Mouse (Mus musculus) embryonic facial prominence, embryonic 15.5 days (tissue): ENCODE data around the gene Pde1b. TPM values are rescaled to one million over a fixed set of nuclear protein-coding genes. Genes with fewer than 3 reads are reported as not detected.
A peak's percentile ranks its signal among the peaks of the same experiment; 100 is the strongest.

Experiments
- ATAC-seq: fragments of 200-750 bp; cut with Nextera tagmentation; 2 replicates; pipeline ENCODE4 v1.8.0; 2017; ENCODE audit warnings: low read depth, moderate TSS enrichment; ENCODE audit not compliant: insufficient number of reproducible peaks, low FRiP score, low TSS enrichment
- H3K27ac ChIP-seq: fragments of 300-500 bp; sonication (generic); replicated peaks from 2 replicates; pipeline ENCODE4 v1.5.1; 2015; ENCODE audit warnings: mild to moderate bottlenecking, inconsistent platforms
- H3K27me3 ChIP-seq: fragments of 300-500 bp; sonication (generic); 2 replicates; pipeline ENCODE4 v1.6.1; 2015; ENCODE audit warnings: inconsistent platforms
- H3K36me3 ChIP-seq: fragments of 300-500 bp; sonication (generic); 2 replicates; pipeline ENCODE4 v1.6.1; 2015; ENCODE audit warnings: mild to moderate bottlenecking, inconsistent platforms
- H3K4me1 ChIP-seq: fragments of 300-500 bp; sonication (generic); 2 replicates; pipeline ENCODE4 v1.6.1; 2015; ENCODE audit warnings: inconsistent platforms
- H3K4me2 ChIP-seq: fragments of 300-500 bp; sonication (generic); replicated peaks from 2 replicates; pipeline ENCODE4 v1.6.1; 2015; ENCODE audit warnings: mild to moderate bottlenecking, inconsistent platforms
- H3K4me3 ChIP-seq: fragments of 300-500 bp; sonication (generic); replicated peaks from 2 replicates; pipeline ENCODE4 v1.5.1; 2015; ENCODE audit warnings: mild to moderate bottlenecking, inconsistent platforms
- H3K9ac ChIP-seq: fragments of 300-500 bp; sonication (generic); 2 replicates; pipeline ENCODE4 v1.6.1; 2015; ENCODE audit warnings: inconsistent platforms
- H3K9me3 ChIP-seq: fragments of 300-500 bp; sonication (generic); replicated peaks from 2 replicates; pipeline ENCODE4 v1.6.1; 2016; ENCODE audit warnings: inconsistent platforms
- WGBS: fragments of 180-500 bp; shearing (Covaris S2); methylation state at CpG from one replicate; pipeline ENCODE4 v1.1.7; 2015; 5-methylcytosine and 5-hydroxymethylcytosine counted together
- polyA plus RNA-seq: library from polyadenylated mRNA; unstranded; fragments of >200 nt; fragmentation: Nextera tagmentation; extraction: Ambion mirVana; gene quantifications from 2 replicates; pipeline ENCODE4 v1.2.1, GENCODE M21; 2015

The Pde1b gene
- 7.1 TPM in 2 replicates for polyA plus RNA-seq

- ATAC-seq = peak; percentile 87
- Histone ChIP-seq H3K9me3 (no peaks in the 10 kb centered on the region), H3K36me3 (no peaks in the 10 kb centered on the region), H3K4me1 (peaks cover 24% of the 10 kb centered on the region; the same call in 1 of the 2 replicates), H3K4me2 (peak within 1 kb of the TSS; percentile 96), H3K9ac (peak within 1 kb of the TSS; percentile 44), H3K27me3 (peaks cover 22% of the 10 kb centered on the region), H3K4me3 (peak within 1 kb of the TSS; percentile 57), H3K27ac (0 out of 2 replicates have a peak within 1 kb of the TSS, but pooled peaks have one; percentile 22)
- WGBS = under 1% methylated on average over 47 of the region's 63 CpGs
Observed at GRCm38 (mm10) chr15:103502435-103503250, at the start of gene Pde1b. TSS of gene Pde1b (plus strand) at chr15:103503034.

- ATAC-seq = no peak
- H3K27me3 ChIP-seq = no peaks in the 10 kb centered on the region
- H3K27ac ChIP-seq = no peak within 1 kb of the TSS
- no peaks in the 10 kb centered on the region for H3K4me1 ChIP-seq
- no peaks in the 10 kb centered on the region for H3K9me3 ChIP-seq
- WGBS = 86% methylated on average over 13 of the region's 13 CpGs
- no peaks in the 10 kb centered on the region for H3K36me3 ChIP-seq
- H3K4me3 ChIP-seq = no peak within 1 kb of the TSS
- H3K4me2 ChIP-seq = no peak within 1 kb of the TSS
- no peak within 1 kb of the TSS for H3K9ac ChIP-seq
Observed at GRCm38 (mm10) chr15:103453551-103454218, 49.1 kb upstream of the Pde1b start, which contains the start of gene Nckap1l. TSS of gene Nckap1l (plus strand) at chr15:103453794.

- H3K9me3 ChIP-seq = no peaks in the 10 kb centered on the region
- WGBS = 76% methylated on average over 6 of the region's 6 CpGs
- no peak overlapping the region for H3K4me3 ChIP-seq
- H3K27ac ChIP-seq = no peak overlapping the region
- ATAC-seq = no peak
- H3K36me3 ChIP-seq = no peaks in the 10 kb centered on the region
- H3K4me2 ChIP-seq = no peak overlapping the region
- no peaks in the 10 kb centered on the region for H3K27me3 ChIP-seq
- H3K4me1 ChIP-seq = no peaks in the 10 kb centered on the region
- H3K9ac ChIP-seq = no peak overlapping the region
Observed at GRCm38 (mm10) chr15:103454449-103454848, 48.4 kb upstream of the Pde1b start.

- Histone ChIP-seq H3K4me2 (no peak overlapping the region), H3K4me1 (no peaks in the 10 kb centered on the region), H3K9ac (no peak overlapping the region), H3K4me3 (no peak overlapping the region), H3K27me3 (no peaks in the 10 kb centered on the region), H3K36me3 (no peaks in the 10 kb centered on the region), H3K27ac (no peak overlapping the region), H3K9me3 (no peaks in the 10 kb centered on the region)
- ATAC-seq = no peak
- WGBS = 55% methylated on average over 7 of the region's 7 CpGs
Observed at GRCm38 (mm10) chr15:103462539-103463261, 40.1 kb upstream of the Pde1b start.

GRCm38 (mm10) chr15:103471488-103472194 is 31.2 kb upstream of the Pde1b start:
- H3K4me1 ChIP-seq = no peaks in the 10 kb centered on the region
- no peak overlapping the region for H3K9ac ChIP-seq
- ATAC-seq = no peak
- H3K27me3 ChIP-seq = no peaks in the 10 kb centered on the region; the same call in 1 of the 2 replicates
- H3K4me3 ChIP-seq = no peak overlapping the region
- no peak overlapping the region for H3K27ac ChIP-seq
- 71% methylated on average over 7 of the region's 7 CpGs for WGBS
- H3K36me3 ChIP-seq = no peaks in the 10 kb centered on the region
- H3K9me3 ChIP-seq = no peaks in the 10 kb centered on the region
- no peak overlapping the region for H3K4me2 ChIP-seq

GRCm38 (mm10) chr15:103472265-103472664 is 30.6 kb upstream of the Pde1b start:
- no peak overlapping the region for H3K9ac ChIP-seq
- H3K4me1 ChIP-seq = no peaks in the 10 kb centered on the region
- no peaks in the 10 kb centered on the region; the same call in 1 of the 2 replicates for H3K27me3 ChIP-seq
- peak; percentile 70; the same call in 1 of the 2 replicates for ATAC-seq
- no peak overlapping the region for H3K4me3 ChIP-seq
- H3K27ac ChIP-seq = no peak overlapping the region
- no peak overlapping the region for H3K4me2 ChIP-seq
- no peaks in the 10 kb centered on the region for H3K36me3 ChIP-seq
- 33% methylated on average over 3 of the region's 3 CpGs for WGBS
- no peaks in the 10 kb centered on the region for H3K9me3 ChIP-seq

- Histone ChIP-seq H3K27me3 (no peaks in the 10 kb centered on the region; the same call in 1 of the 2 replicates), H3K36me3 (no peaks in the 10 kb centered on the region), H3K4me3 (no peak overlapping the region), H3K9ac (no peak overlapping the region), H3K27ac (no peak overlapping the region), H3K4me2 (no peak overlapping the region), H3K4me1 (no peaks in the 10 kb centered on the region), H3K9me3 (no peaks in the 10 kb centered on the region)
- ATAC-seq = no peak
- 84% methylated on average over 7 of the region's 7 CpGs for WGBS
Observed at GRCm38 (mm10) chr15:103473182-103473581, 29.7 kb upstream of the Pde1b start.

- H3K9ac ChIP-seq = no peak overlapping the region
- no peaks in the 10 kb centered on the region for H3K9me3 ChIP-seq
- no peak overlapping the region for H3K4me2 ChIP-seq
- no peaks in the 10 kb centered on the region for H3K36me3 ChIP-seq
- H3K27ac ChIP-seq = no peak overlapping the region
- H3K27me3 ChIP-seq = no peaks in the 10 kb centered on the region; the same call in 1 of the 2 replicates
- no peak overlapping the region for H3K4me3 ChIP-seq
- 77% methylated on average over 5 of the region's 5 CpGs for WGBS
- no peak for ATAC-seq
- H3K4me1 ChIP-seq = no peaks in the 10 kb centered on the region
Observed at GRCm38 (mm10) chr15:103473769-103474168, 29.1 kb upstream of the Pde1b start.

GRCm38 (mm10) chr15:103479080-103479606 is 23.7 kb upstream of the Pde1b start:
- no peak for ATAC-seq
- Histone ChIP-seq H3K27me3 (no peaks in the 10 kb centered on the region; the same call in 1 of the 2 replicates), H3K4me3 (no peak overlapping the region), H3K4me2 (no peak overlapping the region), H3K27ac (no peak overlapping the region), H3K4me1 (no peaks in the 10 kb centered on the region), H3K36me3 (no peaks in the 10 kb centered on the region), H3K9me3 (no peaks in the 10 kb centered on the region), H3K9ac (no peak overlapping the region)
- WGBS = 70% methylated on average over 1 of the region's 1 CpGs

- H3K9ac ChIP-seq = no peak overlapping the region
- WGBS = 70% methylated on average over 2 of the region's 2 CpGs
- no peaks in the 10 kb centered on the region; the same call in 1 of the 2 replicates for H3K27me3 ChIP-seq
- no peaks in the 10 kb centered on the region for H3K9me3 ChIP-seq
- no peak overlapping the region for H3K4me2 ChIP-seq
- no peaks in the 10 kb centered on the region for H3K36me3 ChIP-seq
- H3K4me3 ChIP-seq = no peak overlapping the region
- no peak for ATAC-seq
- H3K27ac ChIP-seq = no peak overlapping the region
- H3K4me1 ChIP-seq = no peaks in the 10 kb centered on the region
Observed at GRCm38 (mm10) chr15:103480129-103480528, 22.7 kb upstream of the Pde1b start.
